9 mouse cellular contexts compared by ENCODE assay signal in the genomic region with DNA sequence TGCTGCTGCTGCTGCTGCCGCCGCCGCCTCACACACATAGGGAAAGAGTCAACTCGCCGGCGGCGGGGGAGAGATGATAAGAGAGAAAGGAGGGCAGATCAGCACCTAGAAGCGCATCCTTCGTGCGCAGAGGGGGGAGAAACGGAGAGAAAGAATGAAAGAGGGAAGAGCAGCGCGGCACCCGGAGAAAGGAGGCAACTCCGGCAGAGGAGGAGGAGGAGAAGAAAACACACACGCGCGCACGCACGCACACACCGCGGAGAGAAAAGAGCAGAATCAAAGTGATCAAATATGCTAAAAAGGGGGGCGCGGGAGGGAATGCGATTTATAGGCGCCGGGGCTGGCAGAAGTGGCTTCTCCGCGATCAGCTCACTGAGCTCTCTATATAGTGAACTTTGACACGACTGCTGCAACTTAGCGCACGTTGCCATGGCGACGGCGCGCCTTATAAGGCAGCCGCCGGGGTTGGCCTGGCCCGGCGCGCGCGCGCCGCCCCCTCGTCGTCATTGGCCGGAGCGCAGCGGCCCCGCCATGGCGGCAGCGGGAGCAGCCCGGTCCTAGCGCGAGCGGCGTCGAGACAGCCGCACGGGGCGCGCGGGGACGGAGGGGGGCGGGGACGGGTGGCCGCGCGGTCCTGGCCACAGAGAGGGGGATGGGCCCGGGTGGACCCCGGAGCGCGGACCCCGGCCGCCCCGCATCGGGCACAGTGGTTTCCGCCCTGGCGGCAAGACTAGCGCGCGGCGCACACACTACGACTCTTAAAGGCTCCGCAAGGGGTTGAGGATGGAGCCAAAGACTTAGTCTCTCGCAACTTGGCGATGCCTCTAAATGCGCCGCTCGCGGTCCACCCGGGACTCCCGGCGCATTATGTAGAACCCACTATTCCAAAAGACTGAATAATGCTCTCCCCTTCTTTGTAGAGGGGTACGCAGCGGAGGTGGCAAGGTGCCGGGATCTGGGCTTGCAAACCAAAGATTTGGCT. TPM values are rescaled to one million over a fixed set of nuclear protein-coding genes. Genes with fewer than 3 reads are reported as not detected.
A peak's percentile ranks its signal among the peaks of the same experiment; 100 is the strongest.
DNase-seq lines count a peak whose midpoint lies in the region; ATAC-seq lines count a peak whose summit lies in the region.
"Had no signal": no experiment of that assay in that cellular context is flagged by ENCODE, and none has a peak within 500 bp of the region (broad histone marks: within the 10 kb centered on the region; RNA-seq: fewer than 3 reads in every experiment).

No protein-coding gene starts in this region.

- no peaks in the 10 kb centered on the region for H3K27me3 ChIP-seq in hindbrain, embryonic 11.5 days (ENCODE audit: control insufficient read depth, insufficient read depth, low read length)
- no peaks in the 10 kb centered on the region for H3K27me3 ChIP-seq in lung, embryonic 16.5 days (ENCODE audit: control insufficient read depth, insufficient read depth, low read depth, low read length)

- peak overlapping the region; percentile 100 for H3K27ac ChIP-seq in hindbrain, embryonic 11.5 days (ENCODE audit: low read depth, low read length)
- H3K27ac ChIP-seq in lung, embryonic 16.5 days (ENCODE audit: low read length) = peak overlapping the region; percentile 100

- DNase-seq in adrenal gland, adult 8-10 months = peak; percentile 91
- peak; percentile 92 to 94 for DNase-seq in cerebellum, postnatal 14 days
- peak; percentile 64 to 67 for DNase-seq in frontal cortex, postnatal 14 days (ENCODE audit: low spot score in 2 of 2)
- DNase-seq in hindbrain, embryonic 11.5 days (ENCODE audit: low spot score) = peak; percentile 100
- peak; percentile 83 to 88 for DNase-seq in layer of hippocampus, postnatal 10 days (ENCODE audit: low spot score in 2 of 2)
- DNase-seq in retina, postnatal 1 day = peak; percentile 97
- no peak for DNase-seq in B cell, adult 2 months

- ATAC-seq in hindbrain, embryonic 11.5 days (ENCODE audit: low FRiP score) = peak; percentile 92
- ATAC-seq in lung, embryonic 16.5 days (ENCODE audit: low read depth) = peak; percentile 92

- peak overlapping the region; percentile 100 for H3K9ac ChIP-seq in hindbrain, embryonic 11.5 days (ENCODE audit: low read depth, low read length)
- H3K9ac ChIP-seq in lung, embryonic 16.5 days (ENCODE audit: low read length) = peak overlapping the region; percentile 85

- peaks cover 2% of the 10 kb centered on the region; the same call in 1 of the 2 replicates for H3K36me3 ChIP-seq in hindbrain, embryonic 11.5 days (ENCODE audit: control insufficient read depth, insufficient read depth, low read length)
- peaks cover 9% of the 10 kb centered on the region; the same call in 1 of the 2 replicates for H3K36me3 ChIP-seq in lung, embryonic 16.5 days (ENCODE audit: control insufficient read depth, insufficient read depth, low read length)

- H3K9me3 ChIP-seq in hindbrain, embryonic 11.5 days (ENCODE audit: control insufficient read depth, low read length) = no peaks in the 10 kb centered on the region
- H3K9me3 ChIP-seq in lung, embryonic 16.5 days (ENCODE audit: control insufficient read depth, low read length) = no peaks in the 10 kb centered on the region

- under 1% methylated on average over 97 of the region's 98 CpGs for WGBS in hindbrain, embryonic 11.5 days
- under 1% methylated on average over 98 of the region's 98 CpGs for WGBS in lung, embryonic 16.5 days

- peak overlapping the region; percentile 91 for H3K4me2 ChIP-seq in hindbrain, embryonic 11.5 days (replicated peaks; ENCODE audit: low read depth, low read length)
- peak overlapping the region; percentile 80 for H3K4me2 ChIP-seq in lung, embryonic 16.5 days (ENCODE audit: low read depth, low read length)

- peak overlapping the region; percentile 92 for H3K4me3 ChIP-seq in hindbrain, embryonic 11.5 days (ENCODE audit: low read depth, low read length)
- peak overlapping the region; percentile 89 for H3K4me3 ChIP-seq in lung, embryonic 16.5 days (ENCODE audit: low read length)

- H3K4me1 ChIP-seq in hindbrain, embryonic 11.5 days (replicated peaks; ENCODE audit: control insufficient read depth, insufficient read depth, low read length) = peaks cover 3% of the 10 kb centered on the region; the same call in 1 of the 2 replicates
- peaks cover 9% of the 10 kb centered on the region; the same call in 1 of the 2 replicates for H3K4me1 ChIP-seq in lung, embryonic 16.5 days (replicated peaks; ENCODE audit: control insufficient read depth, insufficient read depth, low read length)

RNA-seq across cellular contexts. Expression of a gene that starts 4.9 kb away (rescaled TPM):
- 100 to 1,000 TPM; 108 to 141 (median 120) TPM for total RNA-seq in adrenal gland, adult 8-10 months (2022)
- 95.6 and 120 TPM in 2 replicates for polyA plus RNA-seq in hindbrain, embryonic 11.5 days (2014; fragmentation: Nextera tagmentation; extraction: Ambion mirVana)
- 10 to 100 TPM; 59.5 to 66.7 TPM for total RNA-seq in layer of hippocampus, postnatal 10 days (2021)
- 83.5 and 95.7 TPM in 2 replicates for polyA plus RNA-seq in lung, embryonic 16.5 days (2015; fragmentation: Nextera tagmentation; extraction: Ambion mirVana)
- total RNA-seq: neutrophil, adult 5-6 weeks had no signal

Comparison
In these comparisons a context has a peak if more than half of its experiments do, and no peak if none do; other contexts are left out.
1. DNase-seq: peak in adrenal gland, adult 8-10 months (single experiment), cerebellum, postnatal 14 days (2 of 2), frontal cortex, postnatal 14 days (2 of 2), hindbrain, embryonic 11.5 days (single experiment), layer of hippocampus, postnatal 10 days (2 of 2) and retina, postnatal 1 day (single experiment); none in B cell, adult 2 months (0 of 2).